ENCODE assay signal across 24 mouse cellular contexts in genomic region chr19:57545071-57545470, GRCm38 (mm10).
"Had no signal": no experiment of that assay in that cellular context is flagged by ENCODE, and none has a peak within 500 bp of the region (broad histone marks: within the 10 kb centered on the region; RNA-seq: fewer than 3 reads in every experiment).

No protein-coding gene starts in this region.

- H3K4me2 ChIP-seq: heart, embryonic 11.5 days; heart, embryonic 13.5 days; heart, embryonic 15.5 days; hindbrain, embryonic 13.5 days; hindbrain, embryonic 15.5 days; kidney, embryonic 15.5 days; liver, embryonic 12.5 days had no signal

- H3K27ac ChIP-seq: gastrocnemius, adult 2 months; heart, adult 2 months; heart, embryonic 13.5 days; heart, embryonic 15.5 days; kidney, embryonic 15.5 days; kidney, postnatal 0 days; limb, embryonic 10.5 days; limb, embryonic 12.5 days; liver, embryonic 12.5 days; liver, embryonic 14.5 days had no signal

- H3K4me3 ChIP-seq: gastrocnemius, adult 2 months; heart, adult 2 months; heart, embryonic 13.5 days; heart, embryonic 15.5 days; hindbrain, embryonic 13.5 days; hindbrain, embryonic 15.5 days; kidney, embryonic 15.5 days; layer of hippocampus, adult 2 months; left cerebral cortex, adult 2 months; limb, embryonic 10.5 days; limb, embryonic 12.5 days; liver, embryonic 12.5 days had no signal

- DNase-seq: gastrocnemius, adult 2 months; gastrocnemius, postnatal 10 days; gastrocnemius, postnatal 25 days; heart, adult 11 months; heart, adult 2 months; heart, postnatal 14 days; heart, postnatal 36 days; kidney, adult 11 months; kidney, postnatal 4 days had no signal

- H3K27me3 ChIP-seq: heart, embryonic 13.5 days; heart, embryonic 15.5 days; hindbrain, embryonic 13.5 days; hindbrain, embryonic 15.5 days; kidney, embryonic 15.5 days; liver, embryonic 12.5 days had no signal

- ATAC-seq: hindbrain, postnatal 0 days; intestine, embryonic 16.5 days; liver, embryonic 12.5 days had no signal

- H3K36me3 ChIP-seq: heart, embryonic 13.5 days; heart, embryonic 15.5 days; hindbrain, embryonic 13.5 days; hindbrain, embryonic 15.5 days; kidney, embryonic 15.5 days; limb, embryonic 10.5 days; limb, embryonic 12.5 days; liver, embryonic 12.5 days had no signal

- H3K9ac ChIP-seq: heart, embryonic 13.5 days; heart, embryonic 15.5 days; hindbrain, embryonic 13.5 days; hindbrain, embryonic 15.5 days; kidney, embryonic 15.5 days; limb, embryonic 12.5 days; liver, embryonic 12.5 days; liver, embryonic 14.5 days had no signal

- H3K9me3 ChIP-seq: heart, embryonic 13.5 days; heart, embryonic 15.5 days; hindbrain, embryonic 13.5 days; hindbrain, embryonic 15.5 days; kidney, embryonic 15.5 days; limb, embryonic 10.5 days; limb, embryonic 12.5 days; liver, embryonic 12.5 days had no signal
